Mouse (Mus musculus) ES-Bruce4 (cell line): Measurements from ENCODE around the gene Plek2.

ENCODE experiments used
- CTCF ChIP-seq: IDR thresholded peaks from one replicate; pipeline ENCODE4 v1.8.1; 2011; ENCODE audit warnings: low read depth, low read length
- EP300 ChIP-seq: IDR thresholded peaks from 2 replicates; pipeline ENCODE4 v1.6.1; 2011; ENCODE audit warnings: low read depth, low read length; ENCODE audit not compliant: insufficient read depth
- POLR2A ChIP-seq: IDR thresholded peaks from one replicate; pipeline ENCODE4 v1.8.1; 2011; ENCODE audit warnings: low read length; ENCODE audit not compliant: insufficient read depth

GRCm38 (mm10) chr12:78903313-78903712 is 3.5 kb downstream of the Plek2 start:
- no peak for TF ChIP-seq POLR2A
- no peak for TF ChIP-seq CTCF
- TF ChIP-seq EP300, result no peak
